Comparison of ENCODE assay signal across 8 mouse cellular contexts in the genomic region with DNA sequence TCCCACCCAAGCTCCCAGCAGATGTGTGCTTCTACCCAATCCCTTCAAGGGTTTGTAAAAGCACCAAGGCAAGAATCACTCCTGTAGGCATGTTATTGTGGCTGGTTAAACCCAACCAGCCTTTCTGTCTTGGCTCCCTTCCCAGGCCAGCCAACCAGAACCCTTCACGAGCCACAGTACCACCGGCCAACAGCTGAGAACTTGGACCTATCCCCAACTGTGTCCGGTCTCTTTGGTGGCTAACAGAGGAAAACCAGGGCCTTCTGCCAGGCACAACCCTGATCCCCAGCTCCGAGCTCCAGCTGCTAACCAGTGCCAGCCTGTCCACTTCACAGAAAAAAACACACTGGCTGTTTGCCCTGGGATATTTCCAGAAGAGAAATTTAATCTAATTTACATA. TPM values are rescaled to one million over a fixed set of nuclear protein-coding genes. Genes with fewer than 3 reads are reported as not detected.
DNase-seq lines count a peak whose midpoint lies in the region; ATAC-seq and TF ChIP-seq lines count a peak whose summit lies in the region.

No protein-coding gene starts in this region.

- no peak overlapping the region for H3K27ac ChIP-seq in limb, embryonic 14.5 days (replicated peaks; ENCODE audit: low read depth, low read length)
- no peak overlapping the region for H3K27ac ChIP-seq in limb, embryonic 10.5 days
- H3K27ac ChIP-seq in intestine, embryonic 15.5 days: no peak overlapping the region

- peaks cover 54% of the 10 kb centered on the region for H3K36me3 ChIP-seq in limb, embryonic 14.5 days (ENCODE audit: control insufficient read depth, insufficient read depth, low read length)
- H3K36me3 ChIP-seq in limb, embryonic 10.5 days: peaks cover 63% of the 10 kb centered on the region
- H3K36me3 ChIP-seq in intestine, embryonic 15.5 days: peaks cover 40% of the 10 kb centered on the region

- no peaks in the 10 kb centered on the region for H3K27me3 ChIP-seq in limb, embryonic 14.5 days (ENCODE audit: control insufficient read depth, insufficient read depth, low read length)
- H3K27me3 ChIP-seq in limb, embryonic 10.5 days (ENCODE audit: low read depth, poor library complexity, severe bottlenecking): no peaks in the 10 kb centered on the region
- H3K27me3 ChIP-seq in intestine, embryonic 15.5 days (replicated peaks): no peaks in the 10 kb centered on the region

- no peak overlapping the region for H3K9ac ChIP-seq in limb, embryonic 14.5 days (ENCODE audit: low read depth, low read length, severe bottlenecking)
- H3K9ac ChIP-seq in intestine, embryonic 15.5 days: no peak overlapping the region

- ATAC-seq in limb, embryonic 14.5 days (ENCODE audit: low FRiP score, low read depth): no peak
- no peak for ATAC-seq in inflammation-experienced regulatory T-cells, adult 6 months
- no peak for ATAC-seq in intestine, embryonic 15.5 days

- no peak for TF ChIP-seq POLR2A in limb, embryonic 14.5 days (IDR thresholded peaks at IDR 0.05; ENCODE audit: borderline replicate concordance, extremely low read depth, insufficient read depth, insufficient read length)

- H3K4me2 ChIP-seq in limb, embryonic 14.5 days (replicated peaks; ENCODE audit: low read depth, low read length, severe bottlenecking): no peak overlapping the region
- H3K4me2 ChIP-seq in intestine, embryonic 15.5 days (replicated peaks): no peak overlapping the region

- 68% methylated on average over 4 of the region's 4 CpGs for WGBS in limb, embryonic 14.5 days
- 92% methylated on average over 4 of the region's 4 CpGs for WGBS in limb, embryonic 10.5 days
- 83% methylated on average over 4 of the region's 4 CpGs for WGBS in intestine, embryonic 15.5 days

- peak; percentile 51 for DNase-seq in limb, embryonic 14.5 days (ENCODE audit: low spot score)
- DNase-seq in limb, embryonic 10.5 days (ENCODE audit: low spot score): no peak
- DNase-seq in brain, adult 2 months (ENCODE audit: low read depth, low spot score): peak; percentile 92
- peak; percentile 65 to 81 for DNase-seq in gastrocnemius, adult 8-10 months (ENCODE audit: low spot score in 2 of 2)
- DNase-seq in layer of hippocampus, adult 18-20 months (ENCODE audit: low spot score in 2 of 2): peak; percentile 60 to 79
- peak; percentile 43 to 59 for DNase-seq in right cerebral cortex, adult 2 months (ENCODE audit: low spot score in 2 of 2)

- no peaks in the 10 kb centered on the region for H3K9me3 ChIP-seq in limb, embryonic 14.5 days (ENCODE audit: control insufficient read depth, low read length)
- H3K9me3 ChIP-seq in limb, embryonic 10.5 days (replicated peaks): no peaks in the 10 kb centered on the region
- no peaks in the 10 kb centered on the region for H3K9me3 ChIP-seq in intestine, embryonic 15.5 days

- no peak overlapping the region for H3K4me3 ChIP-seq in limb, embryonic 14.5 days (replicated peaks; ENCODE audit: low read length)
- no peak overlapping the region for H3K4me3 ChIP-seq in limb, embryonic 10.5 days
- H3K4me3 ChIP-seq in intestine, embryonic 15.5 days (replicated peaks): no peak overlapping the region

- peaks cover 5% of the 10 kb centered on the region for H3K4me1 ChIP-seq in limb, embryonic 14.5 days (ENCODE audit: control insufficient read depth, insufficient read depth, low read length)
- peaks cover 15% of the 10 kb centered on the region for H3K4me1 ChIP-seq in limb, embryonic 10.5 days
- 0 out of 2 replicates have a peak, but pooled peaks cover 5% of the 10 kb centered on the region for H3K4me1 ChIP-seq in intestine, embryonic 15.5 days (replicated peaks)

RNA-seq across cellular contexts. Expression of a gene that starts 3.3 kb away (rescaled TPM):
- 157 and 162 TPM in 2 replicates for polyA plus RNA-seq in limb, embryonic 14.5 days (2012; rRNA removed)
- polyA plus RNA-seq in limb, embryonic 14.5 days (2014; fragmentation: Nextera tagmentation; extraction: Ambion mirVana): 67.5 and 74.0 TPM in 2 replicates
- 84.7 and 106 TPM in 2 replicates for polyA plus RNA-seq in limb, embryonic 10.5 days (2016; fragmentation: Nextera tagmentation; extraction: Ambion mirVana)
- total RNA-seq in gastrocnemius, adult 8-10 months (2022): 10 to 100 TPM; 29.4 to 41.8 (median 37.5) TPM
- total RNA-seq in layer of hippocampus, adult 18-20 months (2021): 100 to 1,000 TPM; 185 to 206 TPM
- polyA plus RNA-seq in inflammation-experienced regulatory T-cells, adult 6 months (2017; shearing (Covaris generic)): 10 to 100 TPM; 31.9 to 78.6 (median 57.6) TPM
- 62.6 and 72.3 TPM in 2 replicates for polyA plus RNA-seq in intestine, embryonic 15.5 days (2015; fragmentation: Nextera tagmentation; extraction: Ambion mirVana)

RNA-seq across cellular contexts. Expression of a gene that starts 32.7 kb away (rescaled TPM):
- 108 and 110 TPM in 2 replicates for polyA plus RNA-seq in limb, embryonic 14.5 days (2012; rRNA removed)
- 36.9 and 46.9 TPM in 2 replicates for polyA plus RNA-seq in limb, embryonic 14.5 days (2014; fragmentation: Nextera tagmentation; extraction: Ambion mirVana)
- polyA plus RNA-seq in limb, embryonic 10.5 days (2016; fragmentation: Nextera tagmentation; extraction: Ambion mirVana): 142 and 157 TPM in 2 replicates
- total RNA-seq in gastrocnemius, adult 8-10 months (2022): 10 to 100 TPM; 27.5 to 36.4 (median 34.5) TPM
- total RNA-seq in layer of hippocampus, adult 18-20 months (2021): 10 to 100 TPM; 79.0 to 84.6 TPM
- 100 to 1,000 TPM; 122 to 190 (median 146) TPM for polyA plus RNA-seq in inflammation-experienced regulatory T-cells, adult 6 months (2017; shearing (Covaris generic))
- polyA plus RNA-seq in intestine, embryonic 15.5 days (2015; fragmentation: Nextera tagmentation; extraction: Ambion mirVana): 83.2 and 85.6 TPM in 2 replicates

RNA-seq across cellular contexts. Expression of a gene that starts 35.5 kb away (rescaled TPM):
- polyA plus RNA-seq in limb, embryonic 14.5 days (2012; rRNA removed): 63.8 and 80.0 TPM in 2 replicates
- polyA plus RNA-seq in limb, embryonic 14.5 days (2014; fragmentation: Nextera tagmentation; extraction: Ambion mirVana): 36.0 and 41.1 TPM in 2 replicates
- 36.7 and 37.2 TPM in 2 replicates for polyA plus RNA-seq in limb, embryonic 10.5 days (2016; fragmentation: Nextera tagmentation; extraction: Ambion mirVana)
- total RNA-seq in gastrocnemius, adult 8-10 months (2022): 10 to 100 TPM; 13.5 to 14.1 (median 13.6) TPM
- total RNA-seq in layer of hippocampus, adult 18-20 months (2021): 10 to 100 TPM; 48.4 to 51.2 TPM
- polyA plus RNA-seq in inflammation-experienced regulatory T-cells, adult 6 months (2017; shearing (Covaris generic)): 10 to 100 TPM in 2 of 3 experiments, 1 to 10 TPM in 1; 9.5 to 14.6 (median 11.6) TPM
- polyA plus RNA-seq in intestine, embryonic 15.5 days (2015; fragmentation: Nextera tagmentation; extraction: Ambion mirVana): 24.6 and 24.7 TPM in 2 replicates

RNA-seq across cellular contexts. Expression of a gene that starts 49.7 kb away (rescaled TPM):
- polyA plus RNA-seq in limb, embryonic 14.5 days (2012; rRNA removed): 2.9 and 3.0 TPM in 2 replicates
- polyA plus RNA-seq in limb, embryonic 14.5 days (2014; fragmentation: Nextera tagmentation; extraction: Ambion mirVana): 1.9 and 2.0 TPM in 2 replicates
- 0.33 and 0.53 TPM in 2 replicates for polyA plus RNA-seq in limb, embryonic 10.5 days (2016; fragmentation: Nextera tagmentation; extraction: Ambion mirVana)
- not detected for total RNA-seq in gastrocnemius, adult 8-10 months (2022)
- total RNA-seq in layer of hippocampus, adult 18-20 months (2021): 1 to 10 TPM; 3.2 to 5.0 TPM
- 100 to 1,000 TPM; 109 to 139 (median 109) TPM for polyA plus RNA-seq in inflammation-experienced regulatory T-cells, adult 6 months (2017; shearing (Covaris generic))
- 1.7 and 1.8 TPM in 2 replicates for polyA plus RNA-seq in intestine, embryonic 15.5 days (2015; fragmentation: Nextera tagmentation; extraction: Ambion mirVana)
